Mouse (Mus musculus) C2C12 (cell line): ENCODE measurements around the gene Crtc2.

Source experiments
- CEBPB ChIP-seq: IDR thresholded peaks from one replicate; pipeline ENCODE4 v1.6.1; 2011; ENCODE audit warnings: low read depth, mild to moderate bottlenecking, control low read depth, moderate library complexity
- CTCF ChIP-seq: IDR thresholded peaks from one replicate; pipeline ENCODE4 v1.5.1; 2011; ENCODE audit not compliant: control insufficient read depth, insufficient read depth, insufficient read length
- MAX ChIP-seq: IDR thresholded peaks from one replicate; pipeline ENCODE4 v1.6.1; 2011; ENCODE audit warnings: mild to moderate bottlenecking, control low read depth
- MYOD1 ChIP-seq: IDR thresholded peaks from one replicate; pipeline ENCODE4 v1.6.1; 2011; ENCODE audit warnings: low read depth; ENCODE audit not compliant: control insufficient read depth, insufficient read length
- MYOG ChIP-seq: IDR thresholded peaks from one replicate; pipeline ENCODE4 v1.6.1; 2011; ENCODE audit not compliant: control insufficient read depth, insufficient read length; ENCODE audit errors: extremely low read depth
- USF1 ChIP-seq: IDR thresholded peaks from one replicate; pipeline ENCODE4 v1.6.1; 2011; ENCODE audit warnings: low read depth, mild to moderate bottlenecking, control low read depth, moderate library complexity

- TF ChIP-seq CTCF: no peak
- TF ChIP-seq MAX: no peak
- no peak for TF ChIP-seq MYOD1
- TF ChIP-seq MYOG: no peak
- no peak for TF ChIP-seq USF1
- no peak for TF ChIP-seq CEBPB
Observed at GRCm38 (mm10) chr3:90305801-90306200, 51.8 kb downstream of the Crtc2 start.
